Mouse (Mus musculus) liver, embryonic 11.5 days (tissue): Measurements from ENCODE around the gene Hist1h3a. TPM values are rescaled to one million over a fixed set of nuclear protein-coding genes. Genes with fewer than 3 reads are reported as not detected.
"Not testable (repeated sequence)": the region's sequence is repeated elsewhere in the genome, so short reads cannot be mapped to it uniquely, and the experiment has no call there.

Experiments
- ATAC-seq: fragments of 200-750 bp; cut with Nextera tagmentation; replicated peaks from 2 replicates; pipeline ENCODE4 v1.8.0; 2017; ENCODE audit warnings: moderate number of reproducible peaks, mild to moderate bottlenecking, moderate TSS enrichment, moderate library complexity; ENCODE audit not compliant: low FRiP score
- DNase-seq: peaks from one replicate; pipeline ENCODE4 v3.0.0-alpha.2; 2017; ENCODE audit warnings: low spot score
- H3K27ac ChIP-seq: fragments of 300-500 bp; sonication (generic); 2 replicates; pipeline ENCODE4 v1.5.1; 2014; ENCODE audit warnings: mild to moderate bottlenecking, low read depth, low read length, control low read depth
- H3K27me3 ChIP-seq: fragments of 300-500 bp; sonication (generic); replicated peaks from 2 replicates; pipeline ENCODE4 v1.6.1; 2014; ENCODE audit warnings: low read length, mixed read lengths; ENCODE audit not compliant: control insufficient read depth, insufficient read depth
- H3K36me3 ChIP-seq: fragments of 300-500 bp; sonication (generic); 2 replicates; pipeline ENCODE4 v1.6.1; 2014; ENCODE audit warnings: mild to moderate bottlenecking, low read length, moderate library complexity, mixed read lengths; ENCODE audit not compliant: control insufficient read depth, insufficient read depth
- H3K4me1 ChIP-seq: fragments of 300-500 bp; sonication (generic); replicated peaks from 2 replicates; pipeline ENCODE4 v1.6.1; 2014; ENCODE audit warnings: low read length, mixed read lengths; ENCODE audit not compliant: control insufficient read depth, insufficient read depth
- H3K4me2 ChIP-seq: fragments of 300-500 bp; sonication (generic); 2 replicates; pipeline ENCODE4 v1.6.1; 2014; ENCODE audit warnings: mild to moderate bottlenecking, control low read depth, moderate library complexity
- H3K4me3 ChIP-seq: fragments of 300-500 bp; sonication (generic); 2 replicates; pipeline ENCODE4 v1.5.1; 2014; ENCODE audit warnings: low read depth, low read length, control low read depth
- H3K9ac ChIP-seq: fragments of 300-500 bp; sonication (generic); 2 replicates; pipeline ENCODE4 v1.6.1; 2014; ENCODE audit warnings: low read depth, low read length, control low read depth
- H3K9me3 ChIP-seq: fragments of 300-500 bp; sonication (generic); 2 replicates; pipeline ENCODE4 v1.6.1; 2016; ENCODE audit warnings: low read length, inconsistent platforms, mixed read lengths; ENCODE audit not compliant: control insufficient read depth
- WGBS: fragments of 180-500 bp; shearing (Covaris S2); extraction: QIAGEN DNeasy Blood & Tissue Kit; methylation state at CpG from one replicate; pipeline ENCODE4 v1.1.7; 2014; 5-methylcytosine and 5-hydroxymethylcytosine counted together
- polyA plus RNA-seq: library from polyadenylated mRNA; unstranded; fragments of >200 nt; fragmentation: Nextera tagmentation; extraction: Ambion mirVana; gene quantifications from 2 replicates; pipeline ENCODE4 v1.2.1, GENCODE M21; 2014

Hist1h3a gene
- polyA plus RNA-seq, 1 experiment from 2014 or later = 8.8 TPM

DNA sequence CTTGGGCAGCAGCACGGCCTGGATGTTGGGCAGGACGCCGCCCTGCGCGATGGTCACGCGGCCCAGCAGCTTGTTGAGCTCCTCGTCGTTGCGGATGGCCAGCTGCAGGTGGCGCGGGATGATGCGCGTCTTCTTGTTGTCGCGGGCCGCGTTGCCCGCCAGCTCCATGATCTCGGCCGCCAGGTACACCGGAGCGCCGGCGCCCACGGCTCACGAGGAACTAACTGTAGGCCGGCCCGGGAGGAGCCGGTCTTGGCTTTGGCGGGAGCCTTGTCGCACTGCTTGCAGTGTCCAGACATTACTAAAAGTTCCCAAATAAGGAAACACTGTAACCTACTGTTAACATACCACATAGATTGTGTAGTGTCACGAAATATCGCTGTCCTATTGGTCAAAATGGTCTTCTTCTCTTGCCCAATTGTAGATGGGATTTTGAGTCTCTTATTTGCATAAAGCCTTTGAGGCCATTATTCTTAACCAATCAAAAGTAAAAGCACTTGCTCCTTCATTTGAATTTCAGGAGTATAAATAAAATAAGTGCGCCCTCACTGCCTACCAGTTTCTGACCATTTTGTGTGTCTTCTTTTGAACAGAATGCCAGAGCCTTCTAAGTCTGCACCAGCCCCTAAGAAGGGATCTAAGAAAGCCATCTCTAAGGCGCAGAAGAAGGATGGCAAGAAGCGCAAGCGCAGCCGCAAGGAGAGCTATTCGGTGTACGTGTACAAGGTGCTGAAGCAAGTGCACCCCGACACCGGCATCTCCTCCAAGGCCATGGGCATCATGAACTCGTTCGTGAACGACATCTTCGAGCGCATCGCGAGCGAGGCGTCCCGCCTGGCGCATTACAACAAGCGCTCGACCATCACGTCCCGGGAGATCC, 15.7 kb downstream of the Hist1h3a start, which contains the start of gene Hist1h2bb:
Gene Hist1h2bb, plus strand, starts transcription at position 534 of the 880 bp plus-strand sequence.
- ATAC-seq = peak; percentile 80
- H3K4me1 ChIP-seq = peaks cover 18% of the 10 kb centered on the region
- peak within 1 kb of the TSS; percentile 88 for H3K9ac ChIP-seq
- not testable (repeated sequence) for H3K27me3 ChIP-seq, H3K9me3 ChIP-seq, H3K36me3 ChIP-seq
- peak within 1 kb of the TSS; percentile 47 for H3K4me3 ChIP-seq
- DNase-seq = peak; percentile 84
- H3K27ac ChIP-seq = peak within 1 kb of the TSS; percentile 100
- WGBS = under 1% methylated on average over 37 of the region's 58 CpGs
- H3K4me2 ChIP-seq = peak within 1 kb of the TSS; percentile 60

DNA sequence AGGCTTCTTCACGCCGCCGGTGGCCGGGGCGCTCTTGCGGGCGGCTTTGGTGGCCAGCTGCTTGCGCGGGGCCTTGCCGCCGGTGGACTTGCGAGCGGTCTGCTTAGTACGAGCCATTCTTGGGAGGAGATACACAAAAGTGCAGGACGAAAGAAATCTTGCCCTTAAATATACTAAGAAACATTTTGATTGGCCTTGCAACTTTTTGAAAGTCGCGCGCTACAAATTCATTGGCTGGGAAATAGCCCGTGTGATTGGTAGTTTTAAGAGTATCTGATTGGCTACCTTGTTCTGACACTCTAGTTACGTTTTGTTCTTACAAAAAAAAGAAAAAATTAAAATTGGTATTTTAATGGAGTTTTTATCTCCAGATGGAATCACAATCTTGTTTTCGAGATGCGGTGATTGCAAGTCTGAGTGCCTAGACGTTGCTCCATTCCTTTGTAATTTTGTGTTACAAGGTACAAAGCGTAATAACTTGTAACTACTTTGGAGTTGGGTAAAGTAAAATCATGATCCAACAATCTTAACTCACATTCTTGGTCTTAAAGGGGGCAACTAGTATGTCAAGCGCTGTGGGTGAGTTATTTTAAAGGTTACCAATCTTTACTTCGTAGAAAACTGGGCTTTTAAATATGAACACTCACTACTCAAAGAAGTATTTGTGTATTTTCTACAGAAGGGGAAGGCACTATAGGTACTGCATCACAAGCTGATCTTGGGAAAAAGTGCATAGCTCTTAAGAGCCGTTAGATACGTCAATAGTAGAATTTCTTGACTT, 16.6 kb downstream of the Hist1h3a start, which contains the start of gene Hist1h3c:
Gene Hist1h3c, minus strand, starts transcription at position 222 of the 781 bp plus-strand sequence.
- no peaks in the 10 kb centered on the region for H3K27me3 ChIP-seq
- peak within 1 kb of the TSS; percentile 100 for H3K27ac ChIP-seq
- H3K4me2 ChIP-seq = peak within 1 kb of the TSS; percentile 60
- peak within 1 kb of the TSS; percentile 88 for H3K9ac ChIP-seq
- DNase-seq (peak; percentile 77), ATAC-seq (peak; percentile 64)
- no peaks in the 10 kb centered on the region for H3K36me3 ChIP-seq
- WGBS = 1% methylated on average over 28 of the region's 28 CpGs
- H3K4me1 ChIP-seq = peaks cover 18% of the 10 kb centered on the region
- H3K9me3 ChIP-seq = no peaks in the 10 kb centered on the region
- H3K4me3 ChIP-seq = peak within 1 kb of the TSS; percentile 47

GRCm38 (mm10) chr13:23744421-23745380, 17.5 kb downstream of the Hist1h3a start:
- Histone ChIP-seq H3K36me3 (no peaks in the 10 kb centered on the region), H3K4me3 (peak overlapping the region; percentile 46), H3K4me2 (peak overlapping the region; percentile 60), H3K9me3 (no peaks in the 10 kb centered on the region), H3K4me1 (peaks cover 18% of the 10 kb centered on the region), H3K27ac (peak overlapping the region; percentile 100), H3K27me3 (no peaks in the 10 kb centered on the region), H3K9ac (peak overlapping the region; percentile 77)
- no peak for ATAC-seq
- 3% methylated on average over 13 of the region's 36 CpGs for WGBS
- DNase-seq = no peak

GRCm38 (mm10) chr13:23743963-23744362, 18.2 kb downstream of the Hist1h3a start:
- H3K4me1 ChIP-seq = peaks cover 18% of the 10 kb centered on the region
- ATAC-seq = no peak
- 43% methylated on average over 4 of the region's 4 CpGs for WGBS
- H3K9me3 ChIP-seq = no peaks in the 10 kb centered on the region
- H3K4me2 ChIP-seq = peak overlapping the region; percentile 60
- peak overlapping the region; percentile 46 for H3K4me3 ChIP-seq
- no peaks in the 10 kb centered on the region for H3K36me3 ChIP-seq
- no peak for DNase-seq
- no peaks in the 10 kb centered on the region for H3K27me3 ChIP-seq
- H3K9ac ChIP-seq = peak overlapping the region; percentile 77
- H3K27ac ChIP-seq = peak overlapping the region; percentile 100

- Histone ChIP-seq H3K4me1 (peaks cover 12% of the 10 kb centered on the region), H3K27ac (peak overlapping the region; percentile 79), H3K36me3 (no peaks in the 10 kb centered on the region), H3K9me3 (no peaks in the 10 kb centered on the region), H3K4me3 (no peak overlapping the region), H3K27me3 (no peaks in the 10 kb centered on the region), H3K9ac (peak overlapping the region; percentile 58), H3K4me2 (peak overlapping the region; percentile 34; the same call in 1 of the 2 replicates)
- 90% methylated on average over 5 of the region's 5 CpGs for WGBS
- DNase-seq = no peak
- no peak for ATAC-seq
Measured at GRCm38 (mm10) chr13:23743215-23743614, 19.0 kb downstream of the Hist1h3a start.

DNA sequence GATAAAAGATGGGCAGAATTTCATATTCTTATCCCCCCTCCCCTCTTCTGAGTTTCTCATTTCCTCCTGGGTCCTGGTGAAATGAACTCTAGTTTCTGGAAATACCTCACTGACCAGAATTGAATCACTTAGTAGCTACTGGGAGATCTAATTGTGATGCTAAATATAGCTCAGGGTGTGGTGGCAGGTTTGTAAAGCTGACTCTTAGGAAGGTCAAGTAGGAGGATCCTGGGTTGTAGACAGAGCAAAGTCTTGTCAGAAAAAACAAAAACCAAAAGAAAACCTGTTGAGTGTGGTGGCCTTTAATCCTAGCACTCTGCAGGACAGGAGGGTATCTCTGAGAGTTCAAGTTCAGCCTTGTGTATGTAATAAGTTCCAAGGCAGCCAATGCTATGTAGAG, 20.2 kb downstream of the Hist1h3a start:
- Histone ChIP-seq H3K27ac (peak overlapping the region; percentile 74), H3K4me3 (no peak overlapping the region), H3K4me2 (peak overlapping the region; percentile 42), H3K9me3 (no peaks in the 10 kb centered on the region), H3K4me1 (peaks cover 7% of the 10 kb centered on the region), H3K36me3 (no peaks in the 10 kb centered on the region), H3K9ac (peak overlapping the region; percentile 53; the same call in 1 of the 2 replicates), H3K27me3 (no peaks in the 10 kb centered on the region)
- ATAC-seq = no peak
- DNase-seq = no peak

GRCm38 (mm10) chr13:23740910-23741309, 21.3 kb downstream of the Hist1h3a start:
- Histone ChIP-seq H3K36me3 (no peaks in the 10 kb centered on the region), H3K9me3 (no peaks in the 10 kb centered on the region), H3K27ac (peak overlapping the region; percentile 100), H3K4me1 (peaks cover 7% of the 10 kb centered on the region), H3K4me3 (peak overlapping the region; percentile 52), H3K27me3 (no peaks in the 10 kb centered on the region), H3K9ac (peak overlapping the region; percentile 83; the same call in 1 of the 2 replicates), H3K4me2 (peak overlapping the region; percentile 91)
- 32% methylated on average over 5 of the region's 5 CpGs for WGBS
- no peak for DNase-seq
- ATAC-seq = no peak
